Mouse (Mus musculus) stomach, postnatal 0 days (tissue): ENCODE measurements around the gene C1qbp.

Source experiments
- CTCF ChIP-seq: IDR thresholded peaks from 2 replicates; pipeline ENCODE4 v1.5.1; 2016; ENCODE audit warnings: antibody characterized with exemption, low read depth, mild to moderate bottlenecking, moderate library complexity
- EP300 ChIP-seq: optimal IDR thresholded peaks from 2 replicates; pipeline ENCODE3; 2016; ENCODE audit warnings: antibody characterized with exemption

DNA sequence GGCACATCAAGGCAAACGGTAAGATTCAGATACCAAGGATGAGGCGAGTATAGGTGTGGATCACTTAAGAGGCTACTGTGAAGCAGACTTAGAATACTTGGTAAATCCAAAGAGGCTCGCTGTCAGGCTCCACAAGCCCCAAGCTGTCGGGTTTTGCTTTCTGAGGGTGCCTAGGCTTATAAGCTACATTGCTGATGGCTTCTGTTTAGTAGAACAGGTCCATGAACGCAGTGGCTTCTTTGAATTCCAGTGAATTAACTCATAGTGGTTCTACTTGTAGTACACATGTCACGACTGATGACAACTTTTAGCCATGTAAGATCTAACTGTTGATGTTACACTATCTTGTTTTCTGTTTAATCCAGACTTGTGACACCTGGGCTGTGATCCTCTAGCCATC, 5.5 kb downstream of the C1qbp start:
- no peak for TF ChIP-seq CTCF
- no peak for TF ChIP-seq EP300
